Mouse (Mus musculus) liver, embryonic 12.5 days (tissue): ENCODE measurements around the gene Cdkl4. TPM values are rescaled to one million over a fixed set of nuclear protein-coding genes. Genes with fewer than 3 reads are reported as not detected.

Source experiments
- ATAC-seq: fragments of 200-750 bp; cut with Nextera tagmentation; 2 replicates; pipeline ENCODE4 v1.8.0; 2017; ENCODE audit warnings: moderate number of reproducible peaks, mild to moderate bottlenecking, moderate library complexity
- H3K27ac ChIP-seq: fragments of 300-500 bp; sonication (generic); 2 replicates; pipeline ENCODE4 v1.5.1; 2016; ENCODE audit warnings: mild to moderate bottlenecking
- H3K27me3 ChIP-seq: fragments of 300-500 bp; sonication (generic); replicated peaks from 2 replicates; pipeline ENCODE4 v1.6.1; 2016; ENCODE audit warnings: mild to moderate bottlenecking, moderate library complexity
- H3K36me3 ChIP-seq: fragments of 300-500 bp; sonication (generic); 2 replicates; pipeline ENCODE4 v1.6.1; 2016; ENCODE audit warnings: mild to moderate bottlenecking, moderate library complexity
- H3K4me1 ChIP-seq: fragments of 300-500 bp; sonication (generic); 2 replicates; pipeline ENCODE4 v1.6.1; 2016
- H3K4me2 ChIP-seq: fragments of 300-500 bp; sonication (generic); 2 replicates; pipeline ENCODE4 v1.6.1; 2016; ENCODE audit warnings: mild to moderate bottlenecking, moderate library complexity
- H3K4me3 ChIP-seq: fragments of 300-500 bp; sonication (generic); 2 replicates; pipeline ENCODE4 v1.5.1; 2016; ENCODE audit warnings: mild to moderate bottlenecking, moderate library complexity
- H3K9ac ChIP-seq: fragments of 300-500 bp; sonication (generic); 2 replicates; pipeline ENCODE4 v1.6.1; 2016; ENCODE audit warnings: mild to moderate bottlenecking, moderate library complexity
- H3K9me3 ChIP-seq: fragments of 300-500 bp; sonication (generic); replicated peaks from 2 replicates; pipeline ENCODE4 v1.6.1; 2016; ENCODE audit warnings: mild to moderate bottlenecking, moderate library complexity
- WGBS: fragments of 180-500 bp; shearing (Covaris S2); methylation state at CpG from one replicate; pipeline ENCODE4 v1.1.7; 2016; ENCODE audit not compliant: insufficient replicate concordance; 5-methylcytosine and 5-hydroxymethylcytosine counted together
- polyA plus RNA-seq: library from polyadenylated mRNA; unstranded; fragments of >200 nt; fragmentation: Nextera tagmentation; extraction: Ambion mirVana; gene quantifications from 2 replicates; pipeline ENCODE4 v1.2.1, GENCODE M21; 2016

Gene Cdkl4
- polyA plus RNA-seq, 1 experiment from 2014 or later, result 0.32 TPM

- Histone ChIP-seq H3K4me3 (no peak overlapping the region), H3K4me1 (peaks cover 4% of the 10 kb centered on the region; the same call in 1 of the 2 replicates), H3K4me2 (no peak overlapping the region), H3K27ac (no peak overlapping the region), H3K36me3 (no peaks in the 10 kb centered on the region), H3K9me3 (0 out of 2 replicates have a peak, but pooled peaks cover 11% of the 10 kb centered on the region), H3K9ac (no peak overlapping the region), H3K27me3 (no peaks in the 10 kb centered on the region)
- no peak for ATAC-seq
- WGBS, result 79% methylated on average over 5 of the region's 5 CpGs
Measured at GRCm38 (mm10) chr17:80562792-80563191, 14.8 kb downstream of the Cdkl4 start.

GRCm38 (mm10) chr17:80560669-80561401, 16.8 kb downstream of the Cdkl4 start:
- Histone ChIP-seq H3K4me3 (no peak overlapping the region), H3K4me1 (peaks cover 4% of the 10 kb centered on the region; the same call in 1 of the 2 replicates), H3K27ac (no peak overlapping the region), H3K4me2 (peak overlapping the region; percentile 37), H3K9me3 (0 out of 2 replicates have a peak, but pooled peaks cover 6% of the 10 kb centered on the region), H3K36me3 (no peaks in the 10 kb centered on the region), H3K9ac (no peak overlapping the region), H3K27me3 (no peaks in the 10 kb centered on the region)
- 0 out of 2 replicates have a peak, but pooled peaks have one; percentile 40 for ATAC-seq
- 19% methylated on average over 12 of the region's 12 CpGs for WGBS

GRCm38 (mm10) chr17:80559745-80560144, 17.9 kb downstream of the Cdkl4 start:
- ATAC-seq, result 0 out of 2 replicates have a peak, but pooled peaks have one; percentile 25
- H3K4me3 ChIP-seq, result no peak overlapping the region
- no peak overlapping the region for H3K27ac ChIP-seq
- peaks cover 4% of the 10 kb centered on the region; the same call in 1 of the 2 replicates for H3K4me1 ChIP-seq
- H3K4me2 ChIP-seq, result no peak overlapping the region
- no peaks in the 10 kb centered on the region for H3K27me3 ChIP-seq
- no peaks in the 10 kb centered on the region for H3K9me3 ChIP-seq
- no peaks in the 10 kb centered on the region for H3K36me3 ChIP-seq
- 71% methylated on average over 4 of the region's 4 CpGs for WGBS
- no peak overlapping the region for H3K9ac ChIP-seq

- no peaks in the 10 kb centered on the region for H3K9me3 ChIP-seq
- 29% methylated on average over 11 of the region's 11 CpGs for WGBS
- H3K4me1 ChIP-seq, result peaks cover 6% of the 10 kb centered on the region
- H3K36me3 ChIP-seq, result no peaks in the 10 kb centered on the region
- 0 out of 2 replicates have a peak overlapping the region, but pooled peaks have one; percentile 9 for H3K9ac ChIP-seq
- H3K4me3 ChIP-seq, result no peak overlapping the region
- no peaks in the 10 kb centered on the region for H3K27me3 ChIP-seq
- peak overlapping the region; percentile 29; the same call in 1 of the 2 replicates for H3K4me2 ChIP-seq
- peak overlapping the region; percentile 67 for H3K27ac ChIP-seq
- ATAC-seq, result no peak
Measured at GRCm38 (mm10) chr17:80559050-80559449, 18.6 kb downstream of the Cdkl4 start.

- no peaks in the 10 kb centered on the region for H3K9me3 ChIP-seq
- H3K27ac ChIP-seq, result peak overlapping the region; percentile 67
- no peak for ATAC-seq
- peaks cover 9% of the 10 kb centered on the region for H3K4me1 ChIP-seq
- H3K4me2 ChIP-seq, result peak overlapping the region; percentile 29; the same call in 1 of the 2 replicates
- WGBS, result 67% methylated on average over 14 of the region's 14 CpGs
- H3K36me3 ChIP-seq, result no peaks in the 10 kb centered on the region
- H3K4me3 ChIP-seq, result no peak overlapping the region
- no peaks in the 10 kb centered on the region for H3K27me3 ChIP-seq
- H3K9ac ChIP-seq, result 0 out of 2 replicates have a peak overlapping the region, but pooled peaks have one; percentile 9
Measured at GRCm38 (mm10) chr17:80558583-80558982, 19.0 kb downstream of the Cdkl4 start.

GRCm38 (mm10) chr17:80557461-80557860, 20.2 kb downstream of the Cdkl4 start:
- ATAC-seq, result no peak
- Histone ChIP-seq H3K36me3 (no peaks in the 10 kb centered on the region), H3K27me3 (no peaks in the 10 kb centered on the region), H3K9me3 (no peaks in the 10 kb centered on the region), H3K9ac (no peak overlapping the region), H3K4me2 (no peak overlapping the region), H3K27ac (no peak overlapping the region), H3K4me3 (no peak overlapping the region), H3K4me1 (peaks cover 17% of the 10 kb centered on the region)
- 80% methylated on average over 5 of the region's 5 CpGs for WGBS

GRCm38 (mm10) chr17:80553318-80554270, 24.0 kb downstream of the Cdkl4 start:
- peak overlapping the region; percentile 66 for H3K4me2 ChIP-seq
- H3K27me3 ChIP-seq, result no peaks in the 10 kb centered on the region
- H3K27ac ChIP-seq, result peak overlapping the region; percentile 12; the same call in 1 of the 2 replicates
- H3K9me3 ChIP-seq, result no peaks in the 10 kb centered on the region
- 4% methylated on average over 35 of the region's 35 CpGs for WGBS
- H3K9ac ChIP-seq, result peak overlapping the region; percentile 57
- peaks cover 14% of the 10 kb centered on the region for H3K4me1 ChIP-seq
- no peaks in the 10 kb centered on the region for H3K36me3 ChIP-seq
- peak overlapping the region; percentile 62 for H3K4me3 ChIP-seq
- ATAC-seq, result peak; percentile 85

- no peak for ATAC-seq
- no peaks in the 10 kb centered on the region for H3K36me3 ChIP-seq
- peak overlapping the region; percentile 66 for H3K4me2 ChIP-seq
- 54% methylated on average over 4 of the region's 4 CpGs for WGBS
- H3K9me3 ChIP-seq, result no peaks in the 10 kb centered on the region
- peaks cover 14% of the 10 kb centered on the region for H3K4me1 ChIP-seq
- no peak overlapping the region for H3K9ac ChIP-seq
- H3K27me3 ChIP-seq, result no peaks in the 10 kb centered on the region
- H3K27ac ChIP-seq, result no peak overlapping the region
- no peak overlapping the region for H3K4me3 ChIP-seq
Measured at GRCm38 (mm10) chr17:80552653-80553052, 25.0 kb downstream of the Cdkl4 start.

GRCm38 (mm10) chr17:80550981-80551380, 26.6 kb downstream of the Cdkl4 start:
- no peak for ATAC-seq
- no peaks in the 10 kb centered on the region for H3K27me3 ChIP-seq
- H3K9ac ChIP-seq, result no peak overlapping the region
- 74% methylated on average over 15 of the region's 15 CpGs for WGBS
- H3K27ac ChIP-seq, result no peak overlapping the region
- H3K4me2 ChIP-seq, result no peak overlapping the region
- no peaks in the 10 kb centered on the region for H3K9me3 ChIP-seq
- no peak overlapping the region for H3K4me3 ChIP-seq
- peaks cover 14% of the 10 kb centered on the region for H3K4me1 ChIP-seq
- no peaks in the 10 kb centered on the region for H3K36me3 ChIP-seq

- no peak overlapping the region for H3K9ac ChIP-seq
- no peak overlapping the region for H3K27ac ChIP-seq
- no peak overlapping the region for H3K4me3 ChIP-seq
- H3K9me3 ChIP-seq, result no peaks in the 10 kb centered on the region
- no peak overlapping the region for H3K4me2 ChIP-seq
- no peaks in the 10 kb centered on the region for H3K4me1 ChIP-seq
- H3K27me3 ChIP-seq, result no peaks in the 10 kb centered on the region
- no peaks in the 10 kb centered on the region for H3K36me3 ChIP-seq
- no peak for ATAC-seq
- 71% methylated on average over 2 of the region's 2 CpGs for WGBS
Measured at GRCm38 (mm10) chr17:80546846-80547245, 30.8 kb downstream of the Cdkl4 start.

- no peak for ATAC-seq
- no peaks in the 10 kb centered on the region for H3K27me3 ChIP-seq
- no peak overlapping the region for H3K4me3 ChIP-seq
- H3K4me1 ChIP-seq, result no peaks in the 10 kb centered on the region
- 70% methylated on average over 8 of the region's 8 CpGs for WGBS
- no peaks in the 10 kb centered on the region for H3K36me3 ChIP-seq
- no peak overlapping the region for H3K27ac ChIP-seq
- H3K9me3 ChIP-seq, result no peaks in the 10 kb centered on the region
- H3K9ac ChIP-seq, result no peak overlapping the region
- no peak overlapping the region for H3K4me2 ChIP-seq
Measured at GRCm38 (mm10) chr17:80546227-80546626, 31.4 kb downstream of the Cdkl4 start.

GRCm38 (mm10) chr17:80543646-80544045, 34.0 kb downstream of the Cdkl4 start:
- Histone ChIP-seq H3K27me3 (no peaks in the 10 kb centered on the region), H3K9me3 (no peaks in the 10 kb centered on the region), H3K27ac (no peak overlapping the region), H3K9ac (no peak overlapping the region), H3K4me3 (no peak overlapping the region), H3K4me1 (no peaks in the 10 kb centered on the region), H3K4me2 (no peak overlapping the region), H3K36me3 (no peaks in the 10 kb centered on the region)
- 80% methylated on average over 20 of the region's 20 CpGs for WGBS
- ATAC-seq, result no peak
